Mouse (Mus musculus) hindbrain, embryonic 14.5 days (tissue): ENCODE data around the gene Exoc6. TPM values are rescaled to one million over a fixed set of nuclear protein-coding genes. Genes with fewer than 3 reads are reported as not detected.

ENCODE experiments used
- ATAC-seq: fragments of 200-750 bp; cut with Nextera tagmentation; 2 replicates; pipeline ENCODE4 v1.8.0; 2017; ENCODE audit warnings: moderate number of reproducible peaks, mild to moderate bottlenecking, moderate TSS enrichment, moderate library complexity; ENCODE audit not compliant: low FRiP score
- DNase-seq: peaks from one replicate; pipeline ENCODE4 v3.0.0-alpha.2; 2015; ENCODE audit warnings: low spot score
- H3K27ac ChIP-seq: fragments of 300-500 bp; sonication (generic); 2 replicates; pipeline ENCODE4 v1.5.1; 2014; ENCODE audit warnings: mild to moderate bottlenecking, moderate library complexity
- H3K27me3 ChIP-seq: fragments of 300-500 bp; sonication (generic); 2 replicates; pipeline ENCODE4 v1.6.1; 2014; ENCODE audit warnings: mild to moderate bottlenecking, low read length, mixed read lengths; ENCODE audit not compliant: control insufficient read depth, insufficient read depth
- H3K36me3 ChIP-seq: fragments of 300-500 bp; sonication (generic); replicated peaks from 2 replicates; pipeline ENCODE4 v1.6.1; 2014; ENCODE audit not compliant: control insufficient read depth, insufficient read depth
- H3K4me1 ChIP-seq: fragments of 300-500 bp; sonication (generic); replicated peaks from 2 replicates; pipeline ENCODE4 v1.6.1; 2014; ENCODE audit warnings: antibody characterized with exemption, low read length, mixed read lengths; ENCODE audit not compliant: control insufficient read depth, insufficient read depth
- H3K4me2 ChIP-seq: fragments of 300-500 bp; sonication (generic); replicated peaks from 2 replicates; pipeline ENCODE4 v1.6.1; 2014; ENCODE audit warnings: mild to moderate bottlenecking, moderate library complexity
- H3K4me3 ChIP-seq: fragments of 300-500 bp; sonication (generic); replicated peaks from 2 replicates; pipeline ENCODE4 v1.5.1; 2014; ENCODE audit warnings: mild to moderate bottlenecking, low read length
- H3K9ac ChIP-seq: fragments of 300-500 bp; sonication (generic); 2 replicates; pipeline ENCODE4 v1.6.1; 2014
- H3K9me3 ChIP-seq: fragments of 300-500 bp; sonication (generic); 2 replicates; pipeline ENCODE4 v1.6.1; 2016; ENCODE audit warnings: low read length; ENCODE audit not compliant: control insufficient read depth
- WGBS: fragments of 180-500 bp; shearing (Covaris S2); extraction: QIAGEN DNeasy Blood & Tissue Kit; methylation state at CpG from one replicate; pipeline ENCODE4 v1.1.7; 2014; 5-methylcytosine and 5-hydroxymethylcytosine counted together
- polyA plus RNA-seq: library from polyadenylated mRNA; unstranded; fragments of >200 nt; fragmentation: Nextera tagmentation; extraction: Ambion mirVana; gene quantifications from 2 replicates; pipeline ENCODE4 v1.2.1, GENCODE M21; 2014

The Exoc6 gene
- polyA plus RNA-seq, 1 experiment from 2014 or later: 25.5 TPM

DNA sequence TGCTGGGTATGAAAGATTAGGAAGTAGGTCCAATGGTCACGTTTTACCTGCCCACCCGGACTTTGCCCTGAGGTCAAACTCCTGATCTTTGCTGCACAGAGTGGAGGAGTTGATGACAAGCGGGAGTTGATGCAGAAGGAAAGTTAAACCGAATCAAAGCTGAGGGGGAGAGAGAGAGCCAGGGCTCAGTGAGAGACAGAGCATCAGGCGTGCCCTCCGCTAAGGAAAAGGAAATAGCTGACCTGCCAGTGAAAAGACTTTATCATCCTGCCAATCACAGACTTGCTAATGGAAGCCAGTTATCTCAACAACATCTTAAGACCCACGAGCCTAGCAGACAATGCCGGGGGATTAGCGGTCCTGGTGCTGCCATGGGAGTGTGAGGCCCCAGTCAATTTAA, 106.2 kb downstream of the Exoc6 start:
- H3K4me2 ChIP-seq: no peak overlapping the region
- WGBS: 8% methylated on average over 9 of the region's 9 CpGs
- no peak overlapping the region for H3K4me3 ChIP-seq
- no peak for DNase-seq
- no peak for ATAC-seq
- H3K36me3 ChIP-seq: no peaks in the 10 kb centered on the region
- H3K27me3 ChIP-seq: no peaks in the 10 kb centered on the region
- no peaks in the 10 kb centered on the region for H3K9me3 ChIP-seq
- H3K27ac ChIP-seq: no peak overlapping the region
- no peak overlapping the region for H3K9ac ChIP-seq
- no peaks in the 10 kb centered on the region for H3K4me1 ChIP-seq

DNA sequence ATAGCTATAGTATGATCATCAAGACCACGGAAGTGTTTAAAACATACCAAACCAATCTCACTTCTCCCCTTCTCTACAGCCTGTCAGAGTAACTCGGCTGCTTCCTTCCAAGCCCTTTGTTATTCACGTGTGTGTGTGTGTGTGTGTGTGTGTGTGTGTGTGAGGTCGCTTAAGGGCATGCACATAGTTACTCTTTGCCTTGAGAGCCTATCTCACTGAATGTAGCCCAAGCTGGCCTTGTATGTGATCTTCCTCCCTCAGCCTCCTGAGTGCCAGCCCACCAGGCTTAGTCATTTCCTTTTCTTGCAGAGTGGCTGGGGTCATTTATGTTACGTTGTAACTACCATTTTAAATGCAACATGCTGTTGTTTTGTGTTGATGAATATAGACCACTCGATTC, 115.0 kb downstream of the Exoc6 start:
- ATAC-seq (no peak), DNase-seq (no peak)
- Histone ChIP-seq H3K4me1 (no peaks in the 10 kb centered on the region), H3K9me3 (no peaks in the 10 kb centered on the region), H3K36me3 (no peaks in the 10 kb centered on the region), H3K27ac (no peak overlapping the region), H3K4me3 (no peak overlapping the region), H3K4me2 (no peak overlapping the region), H3K9ac (no peak overlapping the region), H3K27me3 (no peaks in the 10 kb centered on the region)
- WGBS: 73% methylated on average over 6 of the region's 6 CpGs

DNA sequence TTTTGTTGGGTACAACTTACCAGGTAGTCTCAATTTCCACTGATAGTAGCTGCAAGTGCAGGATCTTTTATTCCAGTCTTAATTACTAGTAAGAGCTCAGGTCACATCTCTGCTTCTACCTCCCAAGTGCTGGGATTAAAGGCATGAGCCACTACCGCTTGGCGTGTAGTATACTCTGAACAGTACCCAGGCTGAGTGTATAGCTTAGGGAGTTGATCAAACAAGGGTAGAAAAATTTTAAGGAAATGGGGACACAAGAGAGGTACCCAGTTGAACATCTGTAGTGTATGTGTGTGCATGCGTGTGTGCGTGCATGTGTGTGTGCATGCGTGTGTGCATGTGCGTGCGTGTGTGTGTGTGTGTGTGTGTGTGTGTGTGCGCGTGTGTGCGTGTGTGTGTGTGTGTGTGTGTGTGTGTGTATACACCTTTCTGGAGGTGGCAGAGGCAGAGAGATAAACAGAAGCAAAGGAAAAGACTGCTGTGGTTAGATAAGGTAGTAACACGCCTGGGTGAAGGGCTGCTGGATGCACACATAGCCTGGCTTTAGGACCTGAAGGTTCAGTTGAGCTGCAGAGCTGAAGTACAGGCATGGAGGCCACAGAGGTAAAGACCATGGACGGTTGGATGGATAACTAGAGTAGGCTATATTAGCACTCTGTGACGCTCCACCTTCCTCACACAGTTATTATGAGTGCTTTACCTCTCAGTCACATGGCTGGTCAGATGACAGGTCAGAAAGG, 117.8 kb downstream of the Exoc6 start:
- Histone ChIP-seq H3K9me3 (no peaks in the 10 kb centered on the region), H3K4me1 (no peaks in the 10 kb centered on the region), H3K4me3 (no peak overlapping the region), H3K9ac (no peak overlapping the region), H3K4me2 (no peak overlapping the region), H3K27me3 (no peaks in the 10 kb centered on the region), H3K27ac (no peak overlapping the region), H3K36me3 (no peaks in the 10 kb centered on the region)
- WGBS: 55% methylated on average over 13 of the region's 13 CpGs
- DNase-seq (no peak), ATAC-seq (no peak)

DNA sequence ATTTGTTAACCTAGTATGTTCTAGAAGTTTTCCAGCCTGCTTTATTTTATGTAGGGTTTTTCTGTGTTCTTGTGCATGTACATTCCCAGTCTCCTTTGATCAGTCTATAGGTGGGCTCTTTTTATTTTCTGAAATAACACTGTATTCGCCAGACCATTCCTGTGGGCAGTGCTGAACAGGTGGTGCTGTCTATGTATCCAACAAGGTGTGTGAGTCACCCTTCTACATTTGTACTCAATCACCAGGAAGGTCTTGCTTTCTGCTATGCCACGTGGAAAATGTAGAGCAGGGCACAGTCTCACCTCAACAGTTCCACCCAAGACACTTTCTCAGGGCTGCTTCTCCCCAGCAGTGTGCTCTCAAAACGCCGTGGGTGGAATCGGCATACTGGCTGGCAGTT, 118.4 kb downstream of the Exoc6 start:
- ATAC-seq: no peak
- Histone ChIP-seq H3K36me3 (no peaks in the 10 kb centered on the region), H3K9ac (no peak overlapping the region), H3K9me3 (no peaks in the 10 kb centered on the region), H3K4me1 (no peaks in the 10 kb centered on the region), H3K27me3 (no peaks in the 10 kb centered on the region), H3K4me3 (no peak overlapping the region), H3K4me2 (no peak overlapping the region), H3K27ac (no peak overlapping the region)
- WGBS: 90% methylated on average over 5 of the region's 5 CpGs
- DNase-seq: no peak

DNA sequence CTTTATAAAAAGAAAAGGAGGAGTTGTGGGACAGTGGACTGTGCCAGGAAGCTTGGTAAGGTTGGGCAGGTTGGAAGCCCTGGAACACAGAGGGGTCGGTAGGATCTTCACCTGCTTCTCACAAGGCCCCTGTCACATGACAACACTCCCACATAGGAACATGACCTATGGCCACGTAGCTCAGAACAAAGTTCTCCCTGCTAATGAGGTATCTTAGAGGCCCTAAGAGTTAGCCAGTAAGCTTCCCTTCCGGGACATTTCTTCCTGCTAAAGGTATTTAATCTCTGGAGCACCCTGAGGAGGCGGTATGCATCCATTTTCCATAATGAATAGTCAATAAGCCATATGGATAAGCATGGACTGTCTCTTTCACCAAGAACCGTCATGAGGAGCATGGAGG, 119.3 kb downstream of the Exoc6 start:
- Histone ChIP-seq H3K27me3 (no peaks in the 10 kb centered on the region), H3K36me3 (no peaks in the 10 kb centered on the region), H3K4me1 (no peaks in the 10 kb centered on the region), H3K9me3 (no peaks in the 10 kb centered on the region), H3K4me2 (no peak overlapping the region), H3K9ac (no peak overlapping the region), H3K4me3 (no peak overlapping the region), H3K27ac (no peak overlapping the region)
- no peak for DNase-seq
- ATAC-seq: no peak
- WGBS: 84% methylated on average over 5 of the region's 5 CpGs

DNA sequence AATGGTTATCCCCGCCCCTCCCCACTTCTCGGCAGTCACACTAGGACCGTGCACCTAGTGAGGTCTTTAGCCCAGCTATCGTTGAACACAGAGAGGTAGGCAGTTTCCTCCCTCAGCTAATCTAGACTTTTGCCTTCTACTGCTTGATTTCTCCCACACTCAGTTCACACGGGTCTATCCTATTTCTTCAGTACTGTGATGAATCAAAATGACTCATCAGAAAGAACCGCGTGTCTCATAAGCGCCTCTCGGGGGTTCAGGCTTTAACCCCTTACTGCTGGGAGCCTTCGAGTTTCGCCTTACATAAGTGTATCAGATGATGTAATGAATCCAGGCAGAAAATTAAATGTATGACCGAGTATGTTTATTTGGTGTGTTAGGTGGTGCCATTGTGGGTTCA, 123.2 kb downstream of the Exoc6 start:
- ATAC-seq (no peak), DNase-seq (no peak)
- Histone ChIP-seq H3K27ac (no peak overlapping the region), H3K9me3 (no peaks in the 10 kb centered on the region), H3K4me2 (no peak overlapping the region), H3K4me3 (no peak overlapping the region), H3K9ac (no peak overlapping the region), H3K4me1 (no peaks in the 10 kb centered on the region), H3K27me3 (no peaks in the 10 kb centered on the region; the same call in 1 of the 2 replicates), H3K36me3 (no peaks in the 10 kb centered on the region)
- 72% methylated on average over 12 of the region's 12 CpGs for WGBS

DNA sequence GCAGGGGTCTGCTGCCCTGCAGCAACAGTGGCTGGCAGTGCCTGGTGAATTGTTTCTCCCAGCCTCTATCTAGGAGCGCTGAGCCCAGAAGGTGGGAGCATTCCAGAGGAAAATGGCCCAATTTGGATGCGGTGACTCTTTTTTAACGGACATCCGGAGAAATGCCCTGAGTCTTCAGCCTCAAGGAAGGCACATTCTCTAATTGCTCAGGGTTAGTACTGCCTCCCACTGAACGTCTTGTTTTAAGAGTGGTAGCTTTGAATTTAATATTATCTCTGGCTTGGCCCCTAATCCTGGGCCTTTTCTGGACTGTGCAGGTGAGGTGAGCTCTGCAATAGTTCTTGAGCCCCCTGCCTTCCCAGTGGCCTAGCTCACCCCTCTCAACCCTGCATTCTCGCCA, 135.1 kb downstream of the Exoc6 start, which contains the start of gene Cyp26c1:
Gene Cyp26c1 (plus strand): TSS at position 301 of the 400 bp plus-strand sequence.
- 0 out of 2 replicates have a peak, but pooled peaks cover 5% of the 10 kb centered on the region for H3K4me1 ChIP-seq
- no peaks in the 10 kb centered on the region for H3K9me3 ChIP-seq
- H3K9ac ChIP-seq: no peak within 1 kb of the TSS
- no peak within 1 kb of the TSS for H3K27ac ChIP-seq
- H3K27me3 ChIP-seq: peaks cover 99% of the 10 kb centered on the region
- no peak within 1 kb of the TSS for H3K4me3 ChIP-seq
- ATAC-seq (no peak), DNase-seq (no peak)
- no peaks in the 10 kb centered on the region for H3K36me3 ChIP-seq
- WGBS: 6% methylated on average over 6 of the region's 6 CpGs
- H3K4me2 ChIP-seq: no peak within 1 kb of the TSS

DNA sequence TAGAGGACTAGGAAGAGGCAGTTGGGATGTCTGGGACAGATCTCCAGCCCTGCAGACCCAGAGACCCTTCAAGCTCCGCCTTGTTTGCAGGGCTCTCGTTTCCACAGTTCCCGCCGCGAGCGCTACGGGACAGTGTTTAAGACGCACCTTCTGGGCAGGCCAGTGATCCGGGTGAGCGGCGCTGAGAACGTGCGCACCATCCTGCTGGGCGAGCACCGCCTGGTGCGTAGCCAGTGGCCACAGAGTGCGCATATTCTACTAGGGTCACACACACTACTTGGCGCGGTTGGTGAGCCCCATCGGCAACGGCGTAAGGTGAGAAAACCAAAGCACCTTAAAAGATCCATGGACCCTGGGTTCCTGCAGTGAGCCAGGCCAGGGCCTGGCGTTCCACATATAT, 136.1 kb downstream of the Exoc6 start:
- DNase-seq: no peak
- WGBS: 6% methylated on average over 23 of the region's 23 CpGs
- H3K36me3 ChIP-seq: no peaks in the 10 kb centered on the region
- no peaks in the 10 kb centered on the region for H3K9me3 ChIP-seq
- ATAC-seq: no peak
- no peak overlapping the region for H3K9ac ChIP-seq
- H3K4me1 ChIP-seq: 0 out of 2 replicates have a peak, but pooled peaks cover 11% of the 10 kb centered on the region
- peaks cover 100% of the 10 kb centered on the region for H3K27me3 ChIP-seq
- no peak overlapping the region for H3K27ac ChIP-seq
- no peak overlapping the region for H3K4me3 ChIP-seq
- H3K4me2 ChIP-seq: no peak overlapping the region

DNA sequence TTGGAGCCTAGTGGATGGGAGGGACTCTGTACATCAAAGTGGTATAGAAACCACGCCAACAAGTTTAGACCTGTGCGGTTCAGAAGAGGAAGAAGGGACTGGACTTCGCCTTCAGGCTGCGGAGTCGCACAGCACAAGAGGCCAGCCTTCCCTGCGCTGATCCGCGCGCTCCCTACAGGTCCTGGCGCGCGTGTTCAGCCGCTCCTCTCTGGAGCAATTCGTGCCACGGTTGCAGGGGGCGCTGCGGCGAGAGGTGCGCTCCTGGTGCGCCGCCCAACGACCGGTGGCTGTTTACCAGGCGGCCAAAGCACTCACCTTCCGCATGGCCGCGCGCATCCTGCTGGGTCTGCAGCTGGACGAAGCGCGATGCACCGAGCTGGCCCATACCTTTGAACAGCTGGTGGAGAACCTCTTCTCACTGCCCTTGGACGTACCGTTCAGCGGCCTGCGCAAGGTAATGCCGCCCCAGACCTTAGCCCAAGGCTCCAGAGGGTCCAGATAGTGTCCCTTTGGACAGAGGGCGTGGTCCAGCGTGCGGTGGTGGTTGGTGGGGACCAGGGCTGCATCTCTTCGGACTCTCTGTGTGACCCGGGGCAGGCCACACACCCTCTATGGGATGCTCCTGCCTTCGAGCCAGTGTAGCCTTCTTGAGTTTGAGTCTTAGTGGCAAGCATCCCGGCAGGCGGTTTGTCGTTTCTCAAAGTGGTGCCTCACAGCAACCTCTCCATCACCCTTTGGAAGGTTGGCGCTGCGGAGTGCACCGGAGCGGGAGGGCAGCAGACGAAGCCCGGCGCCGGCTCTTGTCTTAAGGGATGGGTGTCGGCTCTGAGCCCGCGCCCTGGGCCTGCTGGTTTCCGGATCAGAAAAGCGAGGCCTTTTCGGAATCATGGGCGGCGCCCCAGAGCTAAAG, 137.0 kb downstream of the Exoc6 start:
- Histone ChIP-seq H3K4me3 (no peak overlapping the region), H3K36me3 (no peaks in the 10 kb centered on the region), H3K4me2 (no peak overlapping the region), H3K9ac (no peak overlapping the region), H3K27me3 (peaks cover 100% of the 10 kb centered on the region), H3K27ac (no peak overlapping the region), H3K9me3 (no peaks in the 10 kb centered on the region), H3K4me1 (0 out of 2 replicates have a peak, but pooled peaks cover 11% of the 10 kb centered on the region)
- 1% methylated on average over 62 of the region's 62 CpGs for WGBS
- DNase-seq (no peak), ATAC-seq (peak; percentile 13; the same call in 1 of the 2 replicates)
